15 mouse cellular contexts compared by ENCODE assay signal in genomic region chr5:100710012-100710411, GRCm38 (mm10). TPM values are rescaled to one million over a fixed set of nuclear protein-coding genes. Genes with fewer than 3 reads are reported as not detected.
A peak's percentile ranks its signal among the peaks of the same experiment; 100 is the strongest.
DNase-seq lines count a peak whose midpoint lies in the region; ATAC-seq lines count a peak whose summit lies in the region.
"Had no signal": no experiment of that assay in that cellular context is flagged by ENCODE, and none has a peak within 500 bp of the region (broad histone marks: within the 10 kb centered on the region; RNA-seq: fewer than 3 reads in every experiment).

No protein-coding gene starts in this region.

- H3K4me2 ChIP-seq in heart, embryonic 11.5 days: no peak overlapping the region
- H3K4me2 ChIP-seq in midbrain, embryonic 11.5 days: no peak overlapping the region

- H3K9ac ChIP-seq in heart, embryonic 11.5 days (ENCODE audit: low read depth, low read length): no peak overlapping the region
- H3K9ac ChIP-seq in midbrain, embryonic 11.5 days (ENCODE audit: low read length): no peak overlapping the region

- ATAC-seq in heart, embryonic 11.5 days (replicated peaks; ENCODE audit: insufficient number of reproducible peaks, low FRiP score, low TSS enrichment): no peak
- ATAC-seq in megakaryocyte, adult 5-6 weeks (ENCODE audit: poor library complexity, severe bottlenecking): no peak
- peak; percentile 51 to 54 for ATAC-seq in hematopoietic stem cell, adult 5-6 weeks (replicated peaks in 1 of 2; ENCODE audit: insufficient read depth in 1 of 2, low FRiP score in 2 of 2, low TSS enrichment in 1 of 2, low read depth in 1 of 2, poor library complexity in 2 of 2, severe bottlenecking in 2 of 2)
- ATAC-seq in midbrain, embryonic 11.5 days (ENCODE audit: low FRiP score): no peak
- ATAC-seq: forebrain, embryonic 16.5 days had no signal

- H3K27me3 ChIP-seq in heart, embryonic 11.5 days (ENCODE audit: control insufficient read depth, insufficient read depth, low read length): no peaks in the 10 kb centered on the region
- no peaks in the 10 kb centered on the region for H3K27me3 ChIP-seq in megakaryocyte, embryonic 14.5 days (replicated peaks)
- H3K27me3 ChIP-seq in midbrain, embryonic 11.5 days (ENCODE audit: control insufficient read depth, insufficient read depth, low read length): no peaks in the 10 kb centered on the region

- H3K9me3 ChIP-seq in heart, embryonic 11.5 days (replicated peaks; ENCODE audit: control insufficient read depth, low read length): no peaks in the 10 kb centered on the region
- H3K9me3 ChIP-seq in megakaryocyte, embryonic 14.5 days: peaks cover 23% of the 10 kb centered on the region
- no peaks in the 10 kb centered on the region for H3K9me3 ChIP-seq in midbrain, embryonic 11.5 days (ENCODE audit: control insufficient read depth, low read length)

- DNase-seq in heart, adult 11 months: peak; percentile 93
- DNase-seq in adrenal gland, postnatal 36 days: no peak
- DNase-seq in midbrain, embryonic 11.5 days (ENCODE audit: low spot score, missing footprints): no peak
- no peak for DNase-seq in frontal cortex, postnatal 10 days (ENCODE audit: low spot score in 2 of 2)
- DNase-seq: cerebellum, adult 11 months; gastrocnemius, postnatal 10 days; kidney, adult 11 months; kidney, postnatal 25 days; layer of hippocampus, postnatal 36 days; liver had no signal

- WGBS in heart, embryonic 11.5 days (ENCODE audit: insufficient replicate concordance): 45% methylated on average over 2 of the region's 2 CpGs
- 81% methylated on average over 2 of the region's 2 CpGs for WGBS in midbrain, embryonic 11.5 days

- H3K36me3 ChIP-seq in heart, embryonic 11.5 days (ENCODE audit: control insufficient read depth, insufficient read depth, low read length): no peaks in the 10 kb centered on the region
- peaks cover 74% of the 10 kb centered on the region for H3K36me3 ChIP-seq in megakaryocyte, embryonic 14.5 days (replicated peaks; ENCODE audit: low read length)
- no peaks in the 10 kb centered on the region for H3K36me3 ChIP-seq in midbrain, embryonic 11.5 days (ENCODE audit: control insufficient read depth, insufficient read depth, low read length)

- H3K27ac ChIP-seq in heart, embryonic 11.5 days (ENCODE audit: low read depth, low read length): no peak overlapping the region
- H3K27ac ChIP-seq in midbrain, embryonic 11.5 days (ENCODE audit: low read depth, low read length): no peak overlapping the region

- no peak overlapping the region for H3K4me3 ChIP-seq in heart, embryonic 11.5 days (ENCODE audit: low read depth, low read length)
- peak overlapping the region; percentile 66 for H3K4me3 ChIP-seq in megakaryocyte, embryonic 14.5 days (replicated peaks)
- no peak overlapping the region for H3K4me3 ChIP-seq in midbrain, embryonic 11.5 days (ENCODE audit: low read depth, low read length)

- H3K4me1 ChIP-seq in heart, embryonic 11.5 days (ENCODE audit: control insufficient read depth, insufficient read depth, low read length): no peaks in the 10 kb centered on the region
- peaks cover 92% of the 10 kb centered on the region for H3K4me1 ChIP-seq in megakaryocyte, embryonic 14.5 days
- H3K4me1 ChIP-seq in midbrain, embryonic 11.5 days (ENCODE audit: control insufficient read depth, insufficient read depth, low read length): peaks cover 2% of the 10 kb centered on the region; the same call in 1 of the 2 replicates

RNA-seq across cellular contexts. Expression of gene Hpse, which starts 9.5 kb away (rescaled TPM):
- 1.1 and 1.7 TPM in 2 replicates for polyA plus RNA-seq in heart, embryonic 11.5 days (2014; fragmentation: Nextera tagmentation; extraction: Ambion mirVana)
- polyA plus RNA-seq in megakaryocyte, embryonic 14.5 days (2012; ENCODE audit: insufficient read depth, low replicate concordance): 12.2 and 30.3 TPM in 2 replicates
- 84.1 and 95.3 TPM in 2 replicates for total RNA-seq in megakaryocyte, adult 5-6 weeks (2015)
- 93.8 and 102 TPM in 2 replicates for total RNA-seq in megakaryocyte, adult 5-6 weeks (2017)
- total RNA-seq in hematopoietic stem cell, adult 5-6 weeks (2017): 7.1 and 7.9 TPM in 2 replicates
- 1 to 10 TPM; 1.1 TPM for total RNA-seq in adrenal gland, postnatal 36 days (2021)
- 1.2 and 1.3 TPM in 2 replicates for polyA plus RNA-seq in midbrain, embryonic 11.5 days (2014; fragmentation: Nextera tagmentation; extraction: Ambion mirVana)

RNA-seq across cellular contexts. Expression of gene Coq2, which starts 35.1 kb away (rescaled TPM):
- polyA plus RNA-seq in heart, embryonic 11.5 days (2014; fragmentation: Nextera tagmentation; extraction: Ambion mirVana): 64.3 and 70.8 TPM in 2 replicates
- 34.3 and 77.6 TPM in 2 replicates for polyA plus RNA-seq in megakaryocyte, embryonic 14.5 days (2012; ENCODE audit: insufficient read depth, low replicate concordance)
- 20.9 and 21.0 TPM in 2 replicates for total RNA-seq in megakaryocyte, adult 5-6 weeks (2015)
- 20.1 and 22.5 TPM in 2 replicates for total RNA-seq in megakaryocyte, adult 5-6 weeks (2017)
- 46.2 and 51.4 TPM in 2 replicates for total RNA-seq in hematopoietic stem cell, adult 5-6 weeks (2017)
- total RNA-seq in adrenal gland, postnatal 36 days (2021): 10 to 100 TPM; 68.4 to 72.6 TPM
- polyA plus RNA-seq in midbrain, embryonic 11.5 days (2014; fragmentation: Nextera tagmentation; extraction: Ambion mirVana): 50.8 and 59.4 TPM in 2 replicates

Comparison
In these comparisons a context has a peak if more than half of its experiments do, and no peak if none do; other contexts are left out.
1. ATAC-seq: peak in hematopoietic stem cell, adult 5-6 weeks (2 of 2); none in heart, embryonic 11.5 days (single experiment), megakaryocyte, adult 5-6 weeks (single experiment) and midbrain, embryonic 11.5 days (single experiment).